Mouse (Mus musculus) intestine, embryonic 15.5 days (tissue): Measurements from ENCODE around the gene Prpf38b. TPM values are rescaled to one million over a fixed set of nuclear protein-coding genes. Genes with fewer than 3 reads are reported as not detected.
"Not testable (repeated sequence)": the region's sequence is repeated elsewhere in the genome, so short reads cannot be mapped to it uniquely, and the experiment has no call there.

Experiments
- ATAC-seq: fragments of 200-750 bp; cut with Nextera tagmentation; 2 replicates; pipeline ENCODE4 v1.8.0; 2017; ENCODE audit warnings: moderate TSS enrichment, moderate library complexity
- H3K27ac ChIP-seq: fragments of 300-500 bp; sonication (generic); 2 replicates; pipeline ENCODE4 v1.5.1; 2015; ENCODE audit warnings: mild to moderate bottlenecking, inconsistent platforms
- H3K27me3 ChIP-seq: fragments of 300-500 bp; sonication (generic); replicated peaks from 2 replicates; pipeline ENCODE4 v1.6.1; 2015; ENCODE audit warnings: inconsistent platforms
- H3K36me3 ChIP-seq: fragments of 300-500 bp; sonication (generic); 2 replicates; pipeline ENCODE4 v1.6.1; 2015; ENCODE audit warnings: inconsistent platforms
- H3K4me1 ChIP-seq: fragments of 300-500 bp; sonication (generic); replicated peaks from 2 replicates; pipeline ENCODE4 v1.6.1; 2015; ENCODE audit warnings: inconsistent platforms
- H3K4me2 ChIP-seq: fragments of 300-500 bp; sonication (generic); replicated peaks from 2 replicates; pipeline ENCODE4 v1.6.1; 2015; ENCODE audit warnings: mild to moderate bottlenecking, inconsistent platforms
- H3K4me3 ChIP-seq: fragments of 300-500 bp; sonication (generic); replicated peaks from 2 replicates; pipeline ENCODE4 v1.5.1; 2015; ENCODE audit warnings: inconsistent platforms
- H3K9ac ChIP-seq: fragments of 300-500 bp; sonication (generic); 2 replicates; pipeline ENCODE4 v1.6.1; 2015; ENCODE audit warnings: inconsistent platforms
- H3K9me3 ChIP-seq: fragments of 300-500 bp; sonication (generic); 2 replicates; pipeline ENCODE4 v1.6.1; 2016; ENCODE audit warnings: inconsistent platforms
- WGBS: fragments of 180-500 bp; shearing (Covaris S2); methylation state at CpG from one replicate; pipeline ENCODE4 v1.1.7; 2015; 5-methylcytosine and 5-hydroxymethylcytosine counted together
- polyA plus RNA-seq: library from polyadenylated mRNA; unstranded; fragments of >200 nt; fragmentation: Nextera tagmentation; extraction: Ambion mirVana; gene quantifications from 2 replicates; pipeline ENCODE4 v1.2.1, GENCODE M21; 2015

Prpf38b gene
- polyA plus RNA-seq, 1 experiment from 2014 or later = 79.3 TPM

GRCm38 (mm10) chr3:108892914-108893313 lies 18.6 kb downstream of the Prpf38b start:
- ATAC-seq = peak; percentile 86
- 46% methylated on average over 4 of the region's 4 CpGs for WGBS

DNA sequence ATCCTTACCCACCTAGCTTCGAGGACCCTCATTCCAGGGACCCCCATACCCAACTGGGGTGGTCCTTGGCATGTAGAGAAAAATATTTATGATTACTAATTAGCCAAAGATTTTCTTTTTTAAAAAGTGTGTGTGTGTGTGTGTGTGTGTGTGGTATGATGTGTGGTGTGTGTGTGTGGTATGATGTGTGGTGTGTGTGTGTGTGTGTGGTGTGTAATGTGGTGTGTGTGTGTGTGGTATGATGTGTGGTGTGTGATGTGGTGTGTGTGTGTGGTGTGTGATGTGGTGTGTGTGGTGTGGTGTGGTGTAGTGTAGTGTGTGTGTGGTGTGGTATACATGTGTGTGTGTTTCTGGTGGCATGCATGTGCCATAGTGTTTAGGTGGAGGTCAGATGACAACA lies 19.4 kb downstream of the Prpf38b start:
- Histone ChIP-seq H3K27ac (no peak overlapping the region), H3K4me2 (no peak overlapping the region), H3K4me3 (no peak overlapping the region), H3K9me3 (no peaks in the 10 kb centered on the region), H3K27me3 (no peaks in the 10 kb centered on the region), H3K36me3 (no peaks in the 10 kb centered on the region), H3K9ac (no peak overlapping the region), H3K4me1 (no peaks in the 10 kb centered on the region; the same call in 1 of the 2 replicates)
- 71% methylated on average over 1 of the region's 1 CpGs for WGBS
- peak; percentile 41 for ATAC-seq

More at GRCm38 (mm10) chr3:108892914-108893313, 18.6 kb downstream of the Prpf38b start:
- H3K9me3 ChIP-seq = no peaks in the 10 kb centered on the region
- no peak overlapping the region for H3K27ac ChIP-seq
- no peaks in the 10 kb centered on the region for H3K4me1 ChIP-seq
- no peak overlapping the region for H3K4me2 ChIP-seq
- H3K9ac ChIP-seq = no peak overlapping the region
- no peak overlapping the region for H3K4me3 ChIP-seq
- H3K36me3 ChIP-seq = no peaks in the 10 kb centered on the region
- no peaks in the 10 kb centered on the region for H3K27me3 ChIP-seq

DNA sequence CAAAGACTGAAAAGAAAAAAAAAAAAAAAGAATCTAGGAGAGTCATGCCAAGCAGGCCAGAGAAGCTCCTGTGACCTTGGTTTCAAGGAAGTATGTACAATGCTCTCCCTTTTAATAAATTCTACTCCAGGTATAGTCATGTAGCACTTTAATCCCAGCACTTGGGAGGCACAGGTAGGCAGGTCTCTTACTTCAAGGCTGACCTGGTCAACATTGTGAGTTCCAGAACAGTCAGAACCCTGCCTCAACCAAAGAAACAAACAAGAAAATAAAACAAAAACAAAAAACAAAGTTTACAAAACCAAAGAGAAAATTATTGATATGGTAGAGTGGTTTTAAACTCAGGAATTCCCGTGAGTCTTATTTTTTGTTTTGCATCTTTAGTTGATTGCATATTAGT lies 21.6 kb downstream of the Prpf38b start, which contains the start of gene Fndc7:
Gene Fndc7, minus strand, starts transcription at position 101 of the 400 bp plus-strand sequence.
- Histone ChIP-seq H3K9ac (no peak within 1 kb of the TSS), H3K27me3 (no peaks in the 10 kb centered on the region), H3K36me3 (no peaks in the 10 kb centered on the region), H3K4me1 (peaks cover 7% of the 10 kb centered on the region), H3K9me3 (no peaks in the 10 kb centered on the region), H3K4me3 (no peak within 1 kb of the TSS), H3K27ac (no peak within 1 kb of the TSS), H3K4me2 (no peak within 1 kb of the TSS)
- no peak for ATAC-seq
- WGBS = 90% methylated on average over 1 of the region's 1 CpGs

GRCm38 (mm10) chr3:108887618-108887975 lies 23.9 kb downstream of the Prpf38b start:
- Histone ChIP-seq H3K4me3 (no peak overlapping the region), H3K9ac (no peak overlapping the region), H3K36me3 (no peaks in the 10 kb centered on the region), H3K4me2 (no peak overlapping the region), H3K27ac (peak overlapping the region; percentile 81; the same call in 1 of the 2 replicates), H3K9me3 (no peaks in the 10 kb centered on the region), H3K4me1 (peaks cover 11% of the 10 kb centered on the region), H3K27me3 (no peaks in the 10 kb centered on the region)
- 88% methylated on average over 3 of the region's 3 CpGs for WGBS
- ATAC-seq = no peak

DNA sequence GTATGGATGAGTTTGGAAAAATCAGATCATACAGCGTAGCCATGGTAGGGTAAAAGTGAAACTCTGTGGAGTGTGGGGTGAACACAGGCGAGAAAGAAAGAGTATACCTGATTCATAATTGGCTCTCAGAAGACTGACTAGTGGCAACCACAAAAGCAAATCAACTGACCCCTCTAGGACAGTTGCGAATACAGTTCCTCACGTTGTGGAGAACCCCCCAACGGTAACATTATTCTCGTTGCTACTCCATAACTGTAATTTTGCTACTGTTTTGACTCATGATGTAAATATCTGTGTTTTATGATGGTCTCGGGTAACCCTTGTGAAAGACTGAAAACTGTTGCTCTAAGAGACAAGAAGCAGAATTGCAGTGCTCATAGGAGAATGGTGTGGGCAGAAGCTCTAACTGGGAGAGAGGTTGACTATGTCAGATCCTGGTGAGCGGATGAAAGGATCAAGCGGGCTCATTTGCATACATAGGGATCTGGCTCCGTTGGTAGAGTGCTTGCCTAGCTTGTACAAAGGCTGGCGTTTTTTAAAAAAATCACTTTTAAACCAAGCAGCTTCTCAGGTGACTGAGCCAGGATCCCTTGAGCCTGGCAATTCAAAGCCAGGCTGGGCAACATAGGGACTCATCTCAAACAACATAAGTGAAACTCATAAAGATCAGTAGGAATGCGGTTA lies 24.5 kb downstream of the Prpf38b start:
- Histone ChIP-seq H3K4me3 (no peak overlapping the region), H3K27me3 (no peaks in the 10 kb centered on the region), H3K4me1 (peaks cover 11% of the 10 kb centered on the region), H3K4me2 (no peak overlapping the region), H3K9me3 (no peaks in the 10 kb centered on the region), H3K9ac (no peak overlapping the region), H3K36me3 (no peaks in the 10 kb centered on the region), H3K27ac (peak overlapping the region; percentile 81)
- ATAC-seq = no peak
- 55% methylated on average over 12 of the region's 12 CpGs for WGBS

DNA sequence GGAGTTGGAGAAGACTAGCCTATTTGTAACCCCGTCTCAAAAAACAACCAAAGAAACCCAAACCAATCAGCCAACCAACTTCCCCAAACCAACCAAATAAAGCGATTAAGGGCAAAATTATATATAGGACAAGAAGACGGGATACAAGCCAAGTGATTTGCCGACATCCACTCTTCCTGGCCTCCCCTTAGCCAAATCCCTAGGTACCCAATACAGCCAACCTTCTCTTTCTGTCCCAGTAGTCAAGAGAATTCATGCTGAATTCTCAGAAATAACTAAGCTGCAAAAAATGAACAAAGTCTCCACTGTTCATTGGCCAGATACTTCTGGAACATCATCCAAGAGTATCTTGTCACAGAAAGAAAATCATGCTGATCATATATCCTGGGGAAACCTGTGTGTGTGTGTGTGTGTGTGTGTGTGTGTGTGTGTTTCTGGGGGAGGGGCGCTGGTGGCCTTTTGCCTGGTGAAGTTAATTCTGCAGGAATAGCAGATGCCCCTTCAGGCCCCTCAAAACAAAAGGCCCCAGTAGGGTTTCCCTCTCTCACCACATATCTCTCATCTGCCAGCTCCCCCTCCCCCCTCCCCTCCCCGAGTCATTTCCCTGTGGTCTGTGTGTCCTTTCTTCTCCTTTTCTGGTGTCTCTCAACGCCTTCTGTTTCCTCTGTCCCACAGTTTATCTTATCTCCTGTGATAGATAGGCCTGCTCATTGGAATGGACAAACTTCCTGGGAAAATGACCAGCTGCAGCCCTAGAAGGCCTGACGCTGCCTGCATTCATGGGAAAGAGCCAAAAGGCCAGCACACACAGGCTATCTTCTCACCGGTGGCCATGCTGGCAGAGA lies 25.6 kb downstream of the Prpf38b start:
- Histone ChIP-seq H3K9me3 (no peaks in the 10 kb centered on the region), H3K4me1 (peaks cover 17% of the 10 kb centered on the region), H3K27ac (peak overlapping the region; percentile 81), H3K4me2 (peak overlapping the region; percentile 22; the same call in 1 of the 2 replicates), H3K9ac (no peak overlapping the region), H3K27me3 (no peaks in the 10 kb centered on the region), H3K4me3 (no peak overlapping the region), H3K36me3 (no peaks in the 10 kb centered on the region)
- peak; percentile 85 for ATAC-seq
- 35% methylated on average over 9 of the region's 9 CpGs for WGBS

- Histone ChIP-seq H3K27me3 (no peaks in the 10 kb centered on the region), H3K9ac (no peak overlapping the region), H3K27ac (0 out of 2 replicates have a peak overlapping the region, but pooled peaks have one; percentile 15), H3K9me3 (no peaks in the 10 kb centered on the region), H3K36me3 (no peaks in the 10 kb centered on the region), H3K4me1 (peaks cover 19% of the 10 kb centered on the region), H3K4me3 (no peak overlapping the region), H3K4me2 (no peak overlapping the region)
- 58% methylated on average over 8 of the region's 8 CpGs for whole genome bisulfite sequencing
- ATAC-seq = no peak
These were observed 26.7 kb downstream of the Prpf38b start for GRCm38 (mm10) chr3:108884706-108885289.

- Histone ChIP-seq H3K36me3 (no peaks in the 10 kb centered on the region), H3K9ac (no peak overlapping the region), H3K9me3 (no peaks in the 10 kb centered on the region), H3K4me2 (no peak overlapping the region), H3K4me1 (peaks cover 22% of the 10 kb centered on the region), H3K4me3 (no peak overlapping the region), H3K27me3 (no peaks in the 10 kb centered on the region), H3K27ac (no peak overlapping the region)
- ATAC-seq = no peak
- 91% methylated on average over 2 of the region's 2 CpGs for WGBS
These were observed 28.5 kb downstream of the Prpf38b start for GRCm38 (mm10) chr3:108883067-108883466.

DNA sequence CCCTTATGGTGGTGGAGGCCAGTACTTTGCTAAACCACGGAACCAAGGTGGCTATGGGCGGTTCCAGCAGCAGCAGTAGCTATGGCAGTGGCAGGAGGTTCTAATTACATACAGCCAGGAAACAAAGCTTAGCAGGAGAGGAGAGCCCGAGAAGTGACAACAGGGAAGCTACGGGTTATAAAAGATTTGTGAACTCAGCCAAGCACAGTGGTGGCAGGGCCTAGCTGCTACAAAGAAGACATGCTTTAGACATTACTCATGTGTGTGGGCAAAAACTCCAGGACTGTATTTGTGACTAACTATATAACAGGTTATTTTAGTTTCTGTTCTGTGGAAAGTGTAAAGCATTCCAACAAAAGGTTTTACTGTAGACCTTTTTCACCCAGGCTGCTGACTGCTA lies 29.7 kb downstream of the Prpf38b start:
- H3K9ac ChIP-seq, H3K27me3 ChIP-seq, H3K4me3 ChIP-seq, ATAC-seq, H3K4me2 ChIP-seq, H3K36me3 ChIP-seq, H3K9me3 ChIP-seq, H3K27ac ChIP-seq: not testable (repeated sequence)
- H3K4me1 ChIP-seq = peaks cover 22% of the 10 kb centered on the region
- 32% methylated on average over 4 of the region's 4 CpGs for WGBS

DNA sequence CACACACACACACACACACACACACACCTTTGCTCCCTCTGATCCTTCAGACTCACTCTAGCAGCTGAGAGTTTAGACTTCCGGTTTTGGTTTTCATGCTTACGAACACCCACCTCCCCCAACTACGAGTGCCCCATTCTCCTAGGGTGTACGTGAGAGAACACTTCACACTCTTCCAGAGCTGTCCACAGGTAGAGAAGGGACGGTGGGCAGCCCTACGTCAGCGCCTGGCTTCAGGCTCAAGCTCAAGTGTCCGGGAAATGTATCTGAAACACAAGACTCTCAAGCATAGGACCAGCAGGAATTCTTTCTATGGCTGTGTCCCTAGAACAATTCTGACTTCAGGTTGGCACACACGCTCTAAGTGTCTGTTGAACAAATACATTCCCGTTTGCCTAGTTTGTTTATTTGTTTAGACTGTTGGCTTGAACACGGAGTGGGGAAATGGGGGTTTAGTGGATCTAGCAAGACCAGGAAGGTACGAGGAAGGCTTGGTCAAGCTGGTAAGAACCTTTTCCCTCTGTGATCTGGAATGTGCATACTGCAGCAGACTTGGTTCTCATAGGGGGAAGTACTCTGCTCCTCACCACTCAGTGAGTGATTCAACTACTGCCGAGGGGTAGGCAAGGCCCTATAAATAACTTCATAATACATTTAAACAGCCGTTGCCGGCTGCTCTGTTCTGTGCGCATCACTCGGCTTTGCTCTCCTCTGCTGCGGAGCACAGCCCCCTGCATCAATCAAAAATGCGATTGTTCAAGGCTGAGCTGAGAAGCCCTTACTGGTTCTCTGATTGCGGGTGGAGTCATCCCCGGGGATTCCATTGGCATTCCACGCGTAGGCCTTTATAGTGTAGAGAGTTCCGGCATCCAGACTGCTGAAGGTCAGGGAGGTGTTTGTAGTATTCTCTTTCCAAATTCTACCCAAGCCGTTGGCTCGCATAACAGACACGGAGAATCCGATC lies 30.7 kb downstream of the Prpf38b start:
- peak; percentile 89 for ATAC-seq

DNA sequence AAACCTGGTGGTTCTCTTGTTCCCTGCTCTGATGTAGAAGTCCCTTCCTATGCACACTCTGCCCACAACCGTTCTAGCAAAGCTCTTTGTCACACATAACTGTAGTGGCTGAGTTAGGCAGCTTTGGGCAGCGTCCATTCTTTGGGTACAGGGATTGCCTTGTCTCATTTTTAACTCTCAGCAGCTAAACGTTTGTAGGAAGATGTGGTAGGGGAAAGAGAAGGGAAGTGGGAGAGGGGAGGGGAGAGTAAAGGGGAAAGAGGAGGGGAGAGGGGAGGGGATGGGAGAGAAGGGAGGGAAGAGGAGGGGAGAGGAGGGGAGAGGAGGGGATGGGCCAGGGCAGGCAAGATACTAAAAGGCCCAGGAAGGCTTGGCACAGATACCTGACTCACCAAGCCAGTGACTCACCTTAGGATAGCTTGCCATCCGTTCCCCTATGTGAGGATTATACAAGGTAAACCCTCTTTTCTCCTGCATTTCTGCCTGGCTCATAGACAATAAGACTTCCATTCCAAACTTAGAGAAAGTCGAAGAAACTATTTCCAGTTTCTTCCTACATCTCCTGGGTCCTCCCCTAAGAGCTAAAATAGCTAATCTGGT lies 31.6 kb downstream of the Prpf38b start:
- WGBS = 55% methylated on average over 5 of the region's 5 CpGs
- Histone ChIP-seq H3K27ac (no peak overlapping the region), H3K9me3 (no peaks in the 10 kb centered on the region), H3K4me1 (peaks cover 15% of the 10 kb centered on the region; the same call in 1 of the 2 replicates), H3K36me3 (no peaks in the 10 kb centered on the region), H3K4me2 (no peak overlapping the region), H3K4me3 (no peak overlapping the region), H3K9ac (no peak overlapping the region), H3K27me3 (no peaks in the 10 kb centered on the region)
- no peak for ATAC-seq

More for the DNA sequence above, 30.7 kb downstream of the Prpf38b start:
- Histone ChIP-seq H3K27me3 (no peaks in the 10 kb centered on the region), H3K4me2 (peak overlapping the region; percentile 31; the same call in 1 of the 2 replicates), H3K4me1 (peaks cover 16% of the 10 kb centered on the region; the same call in 1 of the 2 replicates), H3K36me3 (no peaks in the 10 kb centered on the region), H3K9ac (no peak overlapping the region), H3K27ac (peak overlapping the region; percentile 74), H3K9me3 (no peaks in the 10 kb centered on the region), H3K4me3 (no peak overlapping the region)
- 36% methylated on average over 28 of the region's 28 CpGs for WGBS
